Mouse (Mus musculus): Measurements from ENCODE around the gene Hrh3. TPM values are rescaled to one million over a fixed set of nuclear protein-coding genes. Genes with fewer than 3 reads are reported as not detected.

The Hrh3 gene
- polyA plus RNA-seq, 1 experiment: 0.17 TPM

- TF ChIP-seq CTCF (conservative IDR thresholded peaks at IDR 0.05; ENCODE audit: insufficient read depth, insufficient read length, low read depth, low read length): no peak
Measured at GRCm38 (mm10) chr2:180127675-180128074, 23.4 kb upstream of the Hrh3 start.

DNA sequence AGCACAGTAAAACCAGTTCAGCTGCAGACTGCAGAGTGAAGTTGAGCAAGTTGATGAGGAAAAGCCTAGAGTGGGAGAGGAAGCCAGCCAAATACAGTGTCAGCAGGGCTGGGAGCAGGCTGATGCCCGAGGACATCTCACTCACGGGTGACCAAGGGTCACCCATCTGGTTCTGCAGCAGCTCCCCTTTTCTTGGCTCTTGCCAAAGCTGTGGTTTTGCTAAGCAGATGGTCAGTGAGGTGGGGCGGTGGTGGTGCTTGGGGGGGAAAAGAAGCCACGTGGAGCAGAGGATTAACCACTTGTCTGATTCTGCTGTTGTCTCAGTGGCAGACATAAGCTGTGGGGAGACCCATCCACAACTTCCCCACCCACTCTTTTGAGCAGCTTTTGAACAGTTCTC lies 21.9 kb upstream of the Hrh3 start:
- H3K4me3 ChIP-seq (ENCODE audit: insufficient read depth, low read depth, low read length): no peak overlapping the region
- no peaks in the 10 kb centered on the region for H3K36me3 ChIP-seq (ENCODE audit: control insufficient read depth, insufficient read depth, low read length)
- no peaks in the 10 kb centered on the region for H3K27me3 ChIP-seq (replicated peaks; ENCODE audit: control insufficient read depth, insufficient read depth, low read length)
- H3K4me1 ChIP-seq (ENCODE audit: control insufficient read depth, insufficient read depth, low read length): peaks cover 18% of the 10 kb centered on the region; the same call in 1 of the 2 replicates
- H3K27ac ChIP-seq (ENCODE audit: insufficient read depth, low read depth, low read length): no peak overlapping the region
- no peak for TF ChIP-seq CTCF (conservative IDR thresholded peaks at IDR 0.05; ENCODE audit: insufficient read depth, insufficient read length, low read depth, low read length)
- no peak for TF ChIP-seq POLR2A (IDR thresholded peaks at IDR 0.05; ENCODE audit: low read depth, low read length)
- DNase-seq: peak; percentile 33
- WGBS: 9% methylated on average over 4 of the region's 4 CpGs

More at GRCm38 (mm10) chr2:180127675-180128074, 23.4 kb upstream of the Hrh3 start:
- H3K27ac ChIP-seq (ENCODE audit: insufficient read depth, low read depth, low read length): no peak overlapping the region
- no peak overlapping the region for H3K4me3 ChIP-seq (ENCODE audit: insufficient read depth, low read depth, low read length)
- H3K27me3 ChIP-seq (replicated peaks; ENCODE audit: control insufficient read depth, insufficient read depth, low read length): no peaks in the 10 kb centered on the region
- H3K4me1 ChIP-seq (ENCODE audit: control insufficient read depth, insufficient read depth, low read length): peaks cover 18% of the 10 kb centered on the region; the same call in 1 of the 2 replicates
- 56% methylated on average over 1 of the region's 1 CpGs for WGBS
- H3K36me3 ChIP-seq (ENCODE audit: control insufficient read depth, insufficient read depth, low read length): no peaks in the 10 kb centered on the region
- no peak for DNase-seq

- peaks cover 21% of the 10 kb centered on the region; the same call in 1 of the 2 replicates for H3K4me1 ChIP-seq (ENCODE audit: control insufficient read depth, insufficient read depth, low read length)
- no peak overlapping the region for H3K27ac ChIP-seq (ENCODE audit: insufficient read depth, low read depth, low read length)
- H3K4me3 ChIP-seq (ENCODE audit: insufficient read depth, low read depth, low read length): no peak overlapping the region
- no peaks in the 10 kb centered on the region for H3K27me3 ChIP-seq (replicated peaks; ENCODE audit: control insufficient read depth, insufficient read depth, low read length)
- DNase-seq: no peak
- TF ChIP-seq POLR2A (IDR thresholded peaks at IDR 0.05; ENCODE audit: low read depth, low read length) (no peak), CTCF (conservative IDR thresholded peaks at IDR 0.05; ENCODE audit: insufficient read depth, insufficient read length, low read depth, low read length) (no peak)
- no peaks in the 10 kb centered on the region for H3K36me3 ChIP-seq (ENCODE audit: control insufficient read depth, insufficient read depth, low read length)
- WGBS: 93% methylated on average over 2 of the region's 2 CpGs
Measured at GRCm38 (mm10) chr2:180124192-180124591, 19.9 kb upstream of the Hrh3 start.

DNA sequence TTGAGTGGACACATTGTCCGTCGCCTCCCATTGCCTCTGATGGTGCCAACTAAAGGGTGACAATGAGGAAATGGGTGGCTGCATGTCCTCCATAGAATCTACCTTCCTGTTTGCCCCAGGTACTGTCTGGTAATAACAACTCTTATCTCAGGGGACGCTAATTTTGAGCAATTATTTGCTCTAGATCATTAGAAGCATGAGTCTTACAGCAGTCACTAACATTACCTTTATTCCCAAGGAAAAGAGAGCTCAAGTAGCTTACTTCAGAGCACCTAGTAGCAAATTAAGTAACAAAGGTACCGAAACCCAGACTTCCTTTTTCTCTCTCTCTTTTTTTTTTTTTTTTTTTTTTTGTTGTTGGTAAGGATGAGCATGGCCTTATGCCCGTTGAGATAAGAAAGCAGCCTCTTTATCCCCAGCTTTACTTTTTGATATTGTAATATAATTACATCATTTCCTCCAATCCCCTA lies 16.0 kb upstream of the Hrh3 start:
- Histone ChIP-seq H3K27ac (ENCODE audit: insufficient read depth, low read depth, low read length) (no peak overlapping the region), H3K36me3 (ENCODE audit: control insufficient read depth, insufficient read depth, low read length) (no peaks in the 10 kb centered on the region), H3K4me3 (ENCODE audit: insufficient read depth, low read depth, low read length) (peak overlapping the region; percentile 82), H3K27me3 (replicated peaks; ENCODE audit: control insufficient read depth, insufficient read depth, low read length) (no peaks in the 10 kb centered on the region), H3K4me1 (ENCODE audit: control insufficient read depth, insufficient read depth, low read length) (peaks cover 17% of the 10 kb centered on the region)
- no peak for DNase-seq
- TF ChIP-seq POLR2A (IDR thresholded peaks at IDR 0.05; ENCODE audit: low read depth, low read length) (no peak), CTCF (conservative IDR thresholded peaks at IDR 0.05; ENCODE audit: insufficient read depth, insufficient read length, low read depth, low read length) (no peak)
- WGBS: 43% methylated on average over 5 of the region's 5 CpGs

DNA sequence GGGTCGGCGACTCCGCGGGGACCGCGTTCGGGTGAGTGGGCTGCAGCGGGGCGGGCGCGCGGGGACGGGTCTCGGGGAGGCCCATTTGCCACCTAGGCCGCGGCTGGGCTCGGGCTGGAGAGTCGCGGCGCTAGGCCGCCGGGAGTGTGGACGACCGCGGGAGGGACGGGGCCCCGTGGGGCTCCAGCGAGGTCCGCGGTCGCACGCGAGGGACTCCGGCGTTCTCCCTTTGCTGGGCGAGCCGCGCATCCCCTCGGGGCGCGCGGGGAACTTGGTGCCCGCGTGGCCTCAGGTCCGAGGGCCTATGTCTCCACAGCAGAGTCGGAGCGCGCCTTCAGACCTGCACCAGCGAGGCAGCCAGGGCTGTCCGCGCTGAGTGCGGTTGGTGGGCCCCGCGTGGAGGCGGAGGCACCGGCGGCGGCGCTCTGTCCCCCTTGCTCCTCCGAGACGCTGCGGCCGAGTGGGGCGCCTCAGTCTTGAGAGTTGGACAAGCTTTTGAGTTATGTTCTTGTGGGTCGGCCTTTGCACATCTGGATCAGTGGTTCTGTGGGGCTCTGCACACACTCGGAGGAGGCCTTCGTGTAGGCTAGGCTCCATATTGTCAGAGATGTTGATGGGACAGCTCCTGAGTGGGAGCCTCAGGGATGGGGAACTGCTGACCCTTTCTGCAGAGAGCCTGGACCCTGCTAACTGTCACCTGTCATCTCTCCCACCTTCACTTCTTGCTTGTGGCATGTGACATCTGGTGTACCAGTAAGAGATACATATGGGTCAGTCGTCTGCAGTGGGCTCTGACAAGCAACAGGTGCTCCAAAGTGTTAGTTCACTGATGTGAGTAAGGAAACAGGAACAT lies 15.4 kb upstream of the Hrh3 start:
- no peak for DNase-seq
- Histone ChIP-seq H3K27ac (ENCODE audit: insufficient read depth, low read depth, low read length) (peak overlapping the region; percentile 19), H3K27me3 (replicated peaks; ENCODE audit: control insufficient read depth, insufficient read depth, low read length) (no peaks in the 10 kb centered on the region), H3K4me3 (ENCODE audit: insufficient read depth, low read depth, low read length) (peak overlapping the region; percentile 82), H3K36me3 (ENCODE audit: control insufficient read depth, insufficient read depth, low read length) (no peaks in the 10 kb centered on the region), H3K4me1 (ENCODE audit: control insufficient read depth, insufficient read depth, low read length) (peaks cover 12% of the 10 kb centered on the region)
- WGBS: under 1% methylated on average over 68 of the region's 68 CpGs
- TF ChIP-seq POLR2A (IDR thresholded peaks at IDR 0.05; ENCODE audit: low read depth, low read length): no peak
- no peak for TF ChIP-seq CTCF (conservative IDR thresholded peaks at IDR 0.05; ENCODE audit: insufficient read depth, insufficient read length, low read depth, low read length)

- Histone ChIP-seq H3K4me3 (ENCODE audit: insufficient read depth, low read depth, low read length) (peak within 1 kb of the TSS; percentile 82), H3K27me3 (replicated peaks; ENCODE audit: control insufficient read depth, insufficient read depth, low read length) (no peaks in the 10 kb centered on the region), H3K4me1 (ENCODE audit: control insufficient read depth, insufficient read depth, low read length) (peaks cover 12% of the 10 kb centered on the region), H3K27ac (ENCODE audit: insufficient read depth, low read depth, low read length) (peak within 1 kb of the TSS; percentile 70), H3K36me3 (ENCODE audit: control insufficient read depth, insufficient read depth, low read length) (no peaks in the 10 kb centered on the region)
- 1% methylated on average over 55 of the region's 55 CpGs for WGBS
- TF ChIP-seq CTCF (conservative IDR thresholded peaks at IDR 0.05; ENCODE audit: insufficient read depth, insufficient read length, low read depth, low read length) (no peak), POLR2A (IDR thresholded peaks at IDR 0.05; ENCODE audit: low read depth, low read length) (no peak)
- DNase-seq: peak; percentile 100
Measured at GRCm38 (mm10) chr2:180118661-180119438, 14.6 kb upstream of the Hrh3 start, which contains the start of gene Osbpl2. Gene Osbpl2 (plus strand): TSS chr2:180119306.
